Mouse (Mus musculus) forebrain, embryonic 16.5 days (tissue): ENCODE measurements at regions not wholly inside any gene's neighbourhood (a gene's known extent, or its start where the extent isn't known, plus 50 kb on each side); places are given as distances from the start of the nearest gene placed in this dataset.

Experiments used
- ATAC-seq: fragments of 200-750 bp; cut with Nextera tagmentation; 2 replicates; pipeline ENCODE4 v1.8.0; 2017; ENCODE audit warnings: mild to moderate bottlenecking, moderate library complexity
- H3K27ac ChIP-seq: fragments of 300-500 bp; sonication (generic); 2 replicates; pipeline ENCODE4 v1.5.1; 2014; ENCODE audit warnings: low read length, control low read depth
- H3K27me3 ChIP-seq: fragments of 300-500 bp; sonication (generic); replicated peaks from 2 replicates; pipeline ENCODE4 v1.6.1; 2014; ENCODE audit warnings: low read length; ENCODE audit not compliant: control insufficient read depth, insufficient read depth
- H3K36me3 ChIP-seq: fragments of 300-500 bp; sonication (generic); 2 replicates; pipeline ENCODE4 v1.6.1; 2014; ENCODE audit not compliant: control insufficient read depth, insufficient read depth
- H3K4me1 ChIP-seq: fragments of 300-500 bp; sonication (generic); replicated peaks from 2 replicates; pipeline ENCODE4 v1.6.1; 2014; ENCODE audit warnings: low read length; ENCODE audit not compliant: control insufficient read depth, insufficient read depth
- H3K4me2 ChIP-seq: fragments of 300-500 bp; sonication (generic); 2 replicates; pipeline ENCODE4 v1.6.1; 2014; ENCODE audit warnings: mild to moderate bottlenecking, low read length, control low read depth
- H3K4me3 ChIP-seq: fragments of 300-500 bp; sonication (generic); replicated peaks from 2 replicates; pipeline ENCODE4 v1.5.1; 2014; ENCODE audit warnings: mild to moderate bottlenecking, low read length, control low read depth
- H3K9ac ChIP-seq: fragments of 300-500 bp; sonication (generic); replicated peaks from 2 replicates; pipeline ENCODE4 v1.6.1; 2014; ENCODE audit warnings: low read depth, low read length, control low read depth
- H3K9me3 ChIP-seq: fragments of 300-500 bp; sonication (generic); 2 replicates; pipeline ENCODE4 v1.6.1; 2016; ENCODE audit warnings: low read length; ENCODE audit not compliant: control insufficient read depth
- WGBS: fragments of 180-500 bp; shearing (Covaris S2); extraction: QIAGEN DNeasy Blood & Tissue Kit; methylation state at CpG from one replicate; pipeline ENCODE4 v1.1.7; 2014; 5-methylcytosine and 5-hydroxymethylcytosine counted together

DNA sequence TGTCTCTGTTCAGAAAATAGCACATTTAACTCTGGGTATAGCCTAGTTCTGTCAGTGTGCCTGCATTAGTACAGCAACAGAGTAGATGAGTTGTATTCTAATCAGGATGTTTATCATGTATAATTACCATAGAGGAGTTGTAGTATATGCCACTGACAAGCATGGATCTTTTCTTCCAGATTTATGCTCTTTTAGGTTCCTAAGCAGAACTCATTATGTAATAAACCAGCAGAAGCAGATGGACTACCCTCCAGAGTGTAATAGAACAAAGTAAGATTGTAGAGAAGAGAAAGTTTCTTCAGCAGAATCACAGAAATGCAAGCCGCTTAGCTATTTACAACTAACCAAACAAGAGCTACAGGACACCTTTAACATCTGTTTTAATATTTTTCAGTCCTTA is 517.2 kb upstream of the Epha5 start:
- Histone ChIP-seq H3K4me2 (no peak overlapping the region), H3K4me3 (no peak overlapping the region), H3K9me3 (no peaks in the 10 kb centered on the region), H3K27me3 (no peaks in the 10 kb centered on the region), H3K4me1 (no peaks in the 10 kb centered on the region), H3K36me3 (no peaks in the 10 kb centered on the region), H3K9ac (no peak overlapping the region), H3K27ac (no peak overlapping the region)
- 91% methylated on average over 1 of the region's 1 CpGs for WGBS
- ATAC-seq, result no peak

DNA sequence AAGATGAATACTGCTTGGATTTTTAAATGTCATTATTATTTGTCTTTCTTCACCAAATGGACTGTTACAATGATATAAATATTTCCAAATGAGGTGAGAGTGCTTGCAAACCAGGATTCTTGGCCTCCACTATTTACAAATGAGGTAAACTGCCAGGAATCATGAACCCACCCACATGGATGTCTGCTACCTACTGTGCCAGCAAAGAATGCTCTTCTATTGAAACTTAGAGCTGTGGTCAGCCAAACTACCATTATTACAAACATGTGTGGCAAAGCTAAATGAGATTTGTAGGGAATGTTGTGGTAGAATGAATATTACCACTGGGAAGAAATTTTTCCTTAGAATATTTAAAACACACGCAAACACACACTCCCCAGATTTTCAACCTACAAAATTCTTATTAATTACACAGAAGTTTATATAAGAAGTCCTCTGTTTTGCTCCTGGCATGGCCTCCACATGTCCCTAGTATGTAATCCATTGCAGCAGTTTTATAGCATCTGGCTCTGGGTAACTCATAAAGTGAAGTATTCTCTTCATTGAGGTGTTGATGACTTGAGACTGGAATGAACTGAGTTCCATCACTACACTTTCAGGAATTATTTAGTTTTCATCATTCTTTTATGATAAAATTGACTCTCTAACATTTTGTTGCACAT is 500.6 kb upstream of the Epha5 start:
- Histone ChIP-seq H3K4me1 (no peaks in the 10 kb centered on the region), H3K36me3 (no peaks in the 10 kb centered on the region), H3K9ac (no peak overlapping the region), H3K27me3 (no peaks in the 10 kb centered on the region), H3K4me2 (no peak overlapping the region), H3K4me3 (no peak overlapping the region), H3K9me3 (no peaks in the 10 kb centered on the region), H3K27ac (no peak overlapping the region)
- 94% methylated on average over 1 of the region's 1 CpGs for WGBS
- ATAC-seq, result no peak

DNA sequence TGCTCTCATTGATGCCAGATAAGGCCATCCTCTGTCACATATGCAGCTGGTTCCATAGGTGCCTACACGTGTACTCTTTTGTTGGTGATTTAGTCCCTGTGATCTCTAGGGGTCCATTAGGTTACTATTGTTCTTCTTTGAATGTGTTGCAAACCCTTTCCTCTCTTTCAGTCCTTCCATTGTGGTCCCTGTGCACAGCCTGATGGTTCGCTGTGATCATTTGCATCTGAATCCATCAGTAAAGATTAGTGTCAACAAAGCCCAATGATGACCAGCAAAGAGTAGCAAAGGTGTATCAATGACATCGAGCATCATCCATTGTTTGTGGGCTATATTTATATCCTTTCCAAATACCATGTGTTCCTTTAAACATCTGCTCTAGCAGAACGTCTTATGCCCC is 484.5 kb upstream of the Epha5 start:
- H3K27ac ChIP-seq, result no peak overlapping the region
- no peaks in the 10 kb centered on the region for H3K27me3 ChIP-seq

DNA sequence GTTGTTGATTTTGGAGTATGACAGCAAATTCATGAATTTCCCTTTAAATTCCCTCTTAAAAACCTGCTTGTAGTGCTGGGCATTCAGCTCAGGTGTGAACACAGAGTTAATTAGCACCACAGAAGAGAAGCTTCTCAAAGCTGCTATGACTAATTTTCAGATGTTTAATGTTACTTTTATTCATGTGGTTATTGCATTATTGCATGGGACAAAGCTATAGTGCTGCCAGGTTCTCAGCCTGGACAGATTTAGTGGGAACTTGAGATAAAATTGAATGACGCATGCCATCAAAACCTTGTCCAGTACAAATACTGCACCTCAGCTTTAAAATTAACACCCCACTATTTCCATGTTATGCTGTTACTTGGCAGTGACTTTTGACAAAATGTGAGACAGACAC is 480.4 kb upstream of the Epha5 start:
- H3K4me2 ChIP-seq, result no peak overlapping the region
- no peaks in the 10 kb centered on the region; the same call in 1 of the 2 replicates for H3K9me3 ChIP-seq
- no peaks in the 10 kb centered on the region for H3K27me3 ChIP-seq
- no peak overlapping the region for H3K9ac ChIP-seq
- H3K4me3 ChIP-seq, result no peak overlapping the region
- peak overlapping the region; percentile 12; the same call in 1 of the 2 replicates for H3K27ac ChIP-seq
- 0 out of 2 replicates have a peak, but pooled peaks cover 2% of the 10 kb centered on the region for H3K4me1 ChIP-seq
- no peaks in the 10 kb centered on the region for H3K36me3 ChIP-seq
- WGBS, result 63% methylated on average over 1 of the region's 1 CpGs
- ATAC-seq, result peak; percentile 63

More for the DNA sequence above, 484.5 kb upstream of the Epha5 start:
- no peaks in the 10 kb centered on the region for H3K36me3 ChIP-seq
- H3K4me3 ChIP-seq, result no peak overlapping the region
- 31% methylated on average over 4 of the region's 4 CpGs for WGBS
- 0 out of 2 replicates have a peak, but pooled peaks cover 2% of the 10 kb centered on the region for H3K4me1 ChIP-seq
- H3K4me2 ChIP-seq, result no peak overlapping the region
- H3K9ac ChIP-seq, result no peak overlapping the region
- ATAC-seq, result no peak
- no peaks in the 10 kb centered on the region; the same call in 1 of the 2 replicates for H3K9me3 ChIP-seq

DNA sequence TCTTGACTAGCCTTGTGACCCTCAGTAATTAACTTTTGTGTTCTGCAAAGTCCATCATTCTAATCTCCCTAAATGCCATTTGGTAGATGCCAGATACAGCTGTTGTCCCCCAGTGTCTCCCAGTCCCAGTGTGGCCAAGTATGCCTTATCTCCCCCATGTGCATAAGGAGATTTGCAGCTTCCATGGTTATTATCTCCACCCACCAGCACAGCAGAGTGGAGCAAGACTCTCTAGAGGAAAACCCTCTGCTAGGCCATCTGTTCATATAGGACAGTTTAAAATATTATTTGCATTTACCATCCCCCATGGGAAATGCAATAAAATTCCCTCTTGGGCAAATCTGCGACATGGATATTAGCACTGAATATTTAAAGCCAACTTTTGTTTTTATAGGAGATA is 436.4 kb upstream of the Epha5 start:
- WGBS, result 46% methylated on average over 1 of the region's 1 CpGs

DNA sequence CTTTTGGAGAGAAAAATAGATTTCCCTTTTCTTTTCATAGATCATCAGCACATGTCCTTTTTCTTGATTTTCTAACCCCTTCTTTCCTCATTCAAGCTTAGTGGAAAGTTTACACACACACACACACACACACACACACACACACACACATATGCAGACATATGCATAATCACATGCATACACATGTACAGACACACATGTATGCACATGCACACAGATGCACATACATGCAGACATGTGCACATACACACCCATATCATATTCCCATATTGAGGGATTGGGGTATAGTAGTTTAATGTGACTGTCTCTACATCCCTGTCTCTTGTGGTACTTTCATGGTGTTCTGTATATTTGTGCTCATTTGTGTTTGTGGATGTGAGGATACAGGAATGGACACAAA is 432.0 kb upstream of the Epha5 start:
- Histone ChIP-seq H3K4me2 (no peak overlapping the region), H3K27ac (peak overlapping the region; percentile 58), H3K4me3 (no peak overlapping the region), H3K27me3 (no peaks in the 10 kb centered on the region), H3K9me3 (no peaks in the 10 kb centered on the region), H3K36me3 (no peaks in the 10 kb centered on the region), H3K4me1 (peaks cover 8% of the 10 kb centered on the region; the same call in 1 of the 2 replicates), H3K9ac (no peak overlapping the region)
- peak; percentile 14 for ATAC-seq

More for the DNA sequence above, 436.4 kb upstream of the Epha5 start:
- Histone ChIP-seq H3K9me3 (no peaks in the 10 kb centered on the region), H3K9ac (no peak overlapping the region), H3K36me3 (no peaks in the 10 kb centered on the region), H3K4me1 (peaks cover 6% of the 10 kb centered on the region; the same call in 1 of the 2 replicates), H3K27me3 (no peaks in the 10 kb centered on the region), H3K4me2 (no peak overlapping the region), H3K27ac (no peak overlapping the region), H3K4me3 (no peak overlapping the region)
- peak; percentile 37; the same call in 1 of the 2 replicates for ATAC-seq

DNA sequence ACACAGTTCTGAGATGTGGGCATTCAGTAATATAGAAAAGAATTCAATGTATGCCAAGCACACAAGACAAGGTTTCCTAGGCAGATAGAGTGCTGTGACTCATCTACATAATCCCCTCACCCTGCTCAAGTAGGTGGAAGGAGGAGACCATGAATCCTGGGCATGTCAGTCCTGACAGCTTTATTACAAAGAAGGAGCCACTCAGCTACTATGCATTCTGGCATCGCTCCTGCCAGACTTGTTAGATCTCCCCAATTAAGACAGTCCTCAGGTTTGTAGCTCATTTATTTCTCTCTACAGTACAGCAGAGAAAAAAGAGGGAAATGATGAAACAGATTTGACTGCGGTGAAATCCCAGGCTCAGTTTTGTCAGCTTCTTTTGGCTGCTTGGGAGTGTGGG is 431.6 kb upstream of the Epha5 start:
- Histone ChIP-seq H3K4me3 (no peak overlapping the region), H3K27ac (peak overlapping the region; percentile 58), H3K9ac (no peak overlapping the region), H3K9me3 (no peaks in the 10 kb centered on the region), H3K36me3 (no peaks in the 10 kb centered on the region), H3K4me2 (no peak overlapping the region), H3K27me3 (no peaks in the 10 kb centered on the region), H3K4me1 (peaks cover 8% of the 10 kb centered on the region; the same call in 1 of the 2 replicates)
- peak; percentile 96 for ATAC-seq
- 6% methylated on average over 2 of the region's 2 CpGs for WGBS

DNA sequence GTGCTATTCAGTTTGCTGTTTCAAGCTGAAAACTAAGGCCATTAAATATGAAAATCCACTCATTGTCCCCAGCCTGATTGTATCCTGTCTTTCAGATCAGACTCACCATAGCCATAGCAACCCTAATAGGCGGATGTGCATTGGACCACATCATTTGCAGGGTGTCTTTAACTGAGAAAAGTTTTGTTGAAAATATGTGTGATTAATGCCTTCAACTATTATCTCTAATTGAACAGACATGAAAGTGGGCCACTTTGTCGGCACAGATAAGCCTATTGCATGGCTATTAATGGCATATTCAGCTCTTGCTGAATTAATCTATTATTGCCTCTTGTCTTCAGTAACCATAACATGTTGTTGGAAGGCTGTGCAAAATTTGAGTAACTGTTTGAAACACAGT is 394.3 kb upstream of the Epha5 start:
- H3K4me1 ChIP-seq, result no peaks in the 10 kb centered on the region
- H3K4me3 ChIP-seq, result no peak overlapping the region
- peak; percentile 82 for ATAC-seq
- no peaks in the 10 kb centered on the region for H3K36me3 ChIP-seq
- no peaks in the 10 kb centered on the region for H3K9me3 ChIP-seq
- H3K4me2 ChIP-seq, result no peak overlapping the region
- no peaks in the 10 kb centered on the region for H3K27me3 ChIP-seq
- H3K9ac ChIP-seq, result no peak overlapping the region
- 17% methylated on average over 2 of the region's 2 CpGs for WGBS
- H3K27ac ChIP-seq, result no peak overlapping the region

DNA sequence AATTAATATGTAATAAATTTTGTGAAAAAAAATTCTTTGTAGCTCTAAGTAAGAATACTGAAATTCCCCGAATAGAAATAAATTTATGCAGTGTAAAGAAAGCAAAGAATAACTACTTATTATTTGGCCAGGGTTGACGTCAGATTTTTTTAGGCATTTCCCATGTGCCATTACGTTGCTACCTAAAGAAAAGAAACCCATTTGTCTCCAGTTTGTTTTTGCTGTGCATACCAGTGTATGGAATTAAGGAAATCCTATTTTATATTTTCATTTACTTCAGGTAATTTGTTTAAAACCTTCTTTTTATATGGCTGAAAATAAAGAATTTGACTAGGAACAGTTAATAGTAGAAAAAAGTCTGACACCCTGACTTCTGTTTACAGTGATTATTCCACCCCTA is 393.7 kb upstream of the Epha5 start:
- no peaks in the 10 kb centered on the region for H3K36me3 ChIP-seq
- no peak for ATAC-seq
- H3K4me3 ChIP-seq, result no peak overlapping the region
- no peak overlapping the region for H3K4me2 ChIP-seq
- no peaks in the 10 kb centered on the region for H3K27me3 ChIP-seq
- H3K9me3 ChIP-seq, result no peaks in the 10 kb centered on the region
- H3K27ac ChIP-seq, result no peak overlapping the region
- WGBS, result 16% methylated on average over 3 of the region's 3 CpGs
- H3K9ac ChIP-seq, result no peak overlapping the region
- H3K4me1 ChIP-seq, result no peaks in the 10 kb centered on the region

DNA sequence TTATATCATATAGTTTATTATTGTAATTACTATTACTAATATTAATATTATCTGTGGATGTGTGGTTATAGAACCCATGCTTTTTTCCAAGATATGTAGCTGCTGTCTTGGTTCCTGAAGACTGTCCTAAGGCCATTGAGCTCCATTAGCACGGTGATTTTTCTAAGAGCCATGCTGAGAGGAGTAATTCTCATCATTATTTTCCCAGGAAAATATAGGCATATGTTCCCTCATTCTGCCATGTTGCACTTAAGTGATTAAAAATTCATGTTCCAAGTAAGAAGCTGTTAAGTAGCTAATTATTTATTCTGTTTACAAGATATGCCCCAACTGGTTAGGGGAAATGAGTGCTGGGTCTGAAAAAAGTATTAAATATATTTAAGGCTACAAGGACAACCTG is 345.4 kb upstream of the Epha5 start:
- Histone ChIP-seq H3K27ac (peak overlapping the region; percentile 37; the same call in 1 of the 2 replicates), H3K9me3 (no peaks in the 10 kb centered on the region), H3K36me3 (no peaks in the 10 kb centered on the region), H3K27me3 (no peaks in the 10 kb centered on the region), H3K4me1 (no peaks in the 10 kb centered on the region), H3K9ac (no peak overlapping the region), H3K4me2 (no peak overlapping the region), H3K4me3 (no peak overlapping the region)
- peak; percentile 47 for ATAC-seq
- 38% methylated on average over 1 of the region's 1 CpGs for WGBS
